Mouse (Mus musculus) urinary bladder, adult 18-20 months (tissue): ENCODE results near the gene Prim1.
"Not testable (repeated sequence)": the region's sequence is repeated elsewhere in the genome, so short reads cannot be mapped to it uniquely, and the experiment has no call there.

Experiments
- DNase-seq, 2 experiments: peaks; one replicate each; pipeline ENCODE4 v3.0.0; 2022; ENCODE audit warnings: low spot score in 2 of 2, mixed read lengths in 2 of 2

The Prim1 gene

DNA sequence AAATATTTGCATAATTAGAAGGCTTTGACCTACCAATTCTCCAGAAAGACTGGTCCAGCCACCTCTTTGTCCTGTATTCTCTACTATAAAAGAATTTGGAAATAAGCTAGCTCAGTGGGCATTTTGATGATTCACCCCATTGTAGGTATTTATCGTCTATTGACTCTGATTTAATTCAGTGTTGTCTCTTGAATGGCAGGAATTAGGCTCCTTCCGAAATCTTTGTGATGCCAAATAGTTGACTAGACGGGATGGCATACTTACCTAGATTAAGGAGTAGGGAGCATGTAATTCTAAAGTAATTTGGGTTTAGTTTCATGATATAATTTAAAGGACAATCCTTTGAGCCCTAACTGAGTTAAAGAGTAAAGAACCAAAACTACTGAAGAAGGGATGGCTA, 23.0 kb downstream of the Prim1 start:
- no peak for DNase-seq

DNA sequence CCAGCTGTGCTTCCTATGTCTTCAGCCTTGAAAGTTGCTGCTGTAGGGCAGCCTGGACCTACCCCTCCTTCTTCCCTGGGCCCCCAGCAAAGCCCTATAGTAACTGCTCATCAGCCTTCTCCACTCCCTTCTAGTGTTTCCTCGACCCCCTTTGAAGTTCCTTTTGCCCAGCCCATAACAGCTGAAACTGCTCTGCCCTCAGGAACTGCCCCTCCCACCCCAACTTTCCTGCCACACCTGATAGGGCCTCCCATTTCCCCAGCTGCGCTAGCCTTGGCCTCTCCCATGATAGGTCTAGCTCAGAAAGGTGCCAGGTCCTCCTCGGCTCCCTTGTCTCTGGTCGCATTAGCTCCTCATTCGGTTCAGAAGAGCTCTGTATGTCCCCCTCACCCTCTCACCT, 24.2 kb downstream of the Prim1 start:
- DNase-seq = no peak

DNA sequence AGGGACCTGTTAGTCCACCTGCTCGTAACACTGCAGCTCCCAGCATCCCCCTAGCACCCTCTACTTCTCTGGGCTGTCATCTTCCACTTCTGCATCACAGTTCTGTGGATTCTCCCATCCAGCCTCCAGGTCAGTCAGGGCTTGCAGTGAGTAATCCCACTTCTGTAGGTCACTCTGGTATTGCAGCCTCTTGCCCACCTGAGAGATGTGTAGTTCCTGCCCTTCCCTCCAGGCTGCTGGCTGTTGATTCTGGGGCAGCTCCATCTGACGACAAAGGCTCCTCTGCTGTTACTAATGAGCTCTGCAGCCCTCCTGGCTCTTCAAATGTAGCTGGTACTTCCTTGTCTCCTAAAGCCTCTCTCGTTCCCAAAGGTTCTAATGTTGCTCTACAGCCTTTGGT, 24.9 kb downstream of the Prim1 start:
- no peak for DNase-seq

DNA sequence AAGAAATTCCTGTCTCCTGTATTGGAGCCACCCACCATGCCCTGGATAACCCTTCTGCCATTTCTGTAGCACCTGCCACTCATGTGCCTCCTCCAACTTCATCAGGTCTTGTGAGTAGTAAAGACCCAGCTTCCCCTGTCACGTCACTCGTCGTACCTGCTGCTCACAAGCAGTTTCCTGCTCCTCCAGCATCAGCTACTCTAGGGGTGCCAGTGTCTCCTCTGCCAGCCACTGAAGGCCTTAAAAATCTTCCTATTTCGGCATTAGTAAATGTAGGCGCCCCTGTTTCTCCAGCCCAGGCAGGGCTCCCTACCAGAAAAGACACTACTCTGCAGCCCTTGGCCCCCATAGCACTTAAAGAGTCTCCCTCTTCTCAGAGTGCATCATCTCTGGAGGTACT, 25.3 kb downstream of the Prim1 start:
- DNase-seq = no peak

DNA sequence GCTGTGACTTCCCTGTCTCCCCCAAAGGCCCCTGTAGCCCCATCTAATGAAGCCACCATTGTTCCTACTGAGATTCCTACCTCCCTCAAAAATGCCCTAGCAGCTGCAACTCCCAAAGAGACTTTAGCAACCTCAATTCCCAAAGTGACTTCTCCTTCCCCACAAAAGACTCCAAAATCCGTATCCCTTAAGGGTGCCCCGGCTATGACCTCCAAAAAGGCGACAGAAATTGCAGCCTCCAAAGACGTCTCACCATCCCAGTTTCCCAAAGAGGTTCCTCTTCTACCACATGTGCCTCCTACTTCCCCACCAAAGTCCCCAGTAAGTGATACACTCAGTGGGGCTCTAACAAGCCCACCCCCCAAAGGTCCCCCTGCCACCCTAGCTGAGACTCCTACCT, 26.7 kb downstream of the Prim1 start:
- no peak for DNase-seq

DNA sequence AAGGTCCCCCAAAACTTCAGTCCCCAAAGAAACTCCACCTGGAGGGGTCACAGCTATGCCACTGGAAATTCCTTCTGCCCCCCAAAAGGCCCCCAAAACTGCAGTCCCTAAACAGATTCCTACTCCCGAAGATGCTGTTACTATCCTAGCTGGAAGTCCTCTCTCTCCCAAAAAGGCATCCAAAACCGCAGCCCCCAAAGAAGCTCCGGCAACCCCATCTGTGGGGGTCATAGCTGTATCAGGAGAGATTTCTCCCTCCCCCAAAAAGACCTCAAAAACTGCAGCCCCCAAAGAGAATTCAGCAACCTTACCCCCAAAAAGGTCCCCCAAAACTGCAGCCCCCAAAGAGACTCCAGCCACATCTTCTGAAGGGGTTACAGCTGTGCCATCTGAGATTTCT, 27.5 kb downstream of the Prim1 start:
- DNase-seq = no peak

DNA sequence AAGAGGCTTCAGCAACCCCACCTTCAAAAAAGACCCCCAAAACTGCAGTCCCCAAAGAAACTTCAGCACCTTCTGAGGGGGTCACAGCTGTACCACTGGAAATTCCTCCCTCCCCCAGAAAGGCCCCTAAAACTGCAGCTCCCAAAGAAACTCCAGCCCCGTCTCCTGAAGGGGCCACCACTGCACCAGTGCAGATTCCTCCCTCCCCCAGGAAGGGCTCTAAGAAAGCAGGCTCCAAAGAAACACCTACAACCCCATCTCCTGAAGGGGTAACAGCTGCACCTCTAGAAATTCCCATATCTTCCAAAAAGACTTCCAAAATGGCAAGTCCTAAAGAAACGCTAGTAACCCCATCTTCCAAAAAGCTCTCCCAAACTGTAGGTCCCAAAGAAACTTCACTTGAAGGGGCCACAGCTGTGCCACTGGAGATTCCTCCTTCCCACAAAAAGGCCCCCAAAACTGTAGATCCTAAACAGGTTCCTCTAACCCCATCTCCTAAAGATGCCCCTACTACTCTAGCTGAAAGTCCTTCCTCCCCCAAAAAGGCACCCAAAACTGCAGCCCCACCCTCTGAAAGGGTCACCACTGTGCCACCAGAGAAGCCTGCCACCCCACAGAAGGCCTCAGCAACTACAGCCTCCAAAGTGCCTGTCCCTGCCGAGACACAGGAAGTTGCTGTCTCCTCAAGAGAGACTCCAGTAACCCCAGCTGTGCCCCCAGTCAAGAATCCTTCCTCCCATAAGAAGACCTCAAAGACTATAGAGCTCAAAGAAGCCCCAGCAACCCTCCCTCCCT, 28.3 kb downstream of the Prim1 start:
- DNase-seq = no peak

DNA sequence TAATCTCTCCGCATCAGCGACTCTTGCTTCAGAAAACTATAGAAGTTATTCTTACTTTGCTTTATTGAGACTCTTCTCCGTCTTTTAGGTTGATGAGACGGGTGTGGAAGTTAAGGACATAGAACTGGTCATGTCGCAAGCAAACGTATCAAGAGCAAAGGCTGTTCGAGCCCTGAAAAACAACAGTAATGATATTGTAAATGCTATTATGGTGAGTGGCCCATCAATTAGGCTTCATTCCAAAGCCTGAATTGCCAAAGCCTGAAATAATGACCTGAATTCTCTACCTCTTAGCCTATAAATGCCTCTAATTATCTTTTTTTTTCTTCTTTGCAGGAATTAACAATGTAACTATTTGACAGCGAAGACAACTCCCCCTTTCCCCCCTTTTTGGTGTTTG, 33.2 kb downstream of the Prim1 start:
- no peak for DNase-seq

DNA sequence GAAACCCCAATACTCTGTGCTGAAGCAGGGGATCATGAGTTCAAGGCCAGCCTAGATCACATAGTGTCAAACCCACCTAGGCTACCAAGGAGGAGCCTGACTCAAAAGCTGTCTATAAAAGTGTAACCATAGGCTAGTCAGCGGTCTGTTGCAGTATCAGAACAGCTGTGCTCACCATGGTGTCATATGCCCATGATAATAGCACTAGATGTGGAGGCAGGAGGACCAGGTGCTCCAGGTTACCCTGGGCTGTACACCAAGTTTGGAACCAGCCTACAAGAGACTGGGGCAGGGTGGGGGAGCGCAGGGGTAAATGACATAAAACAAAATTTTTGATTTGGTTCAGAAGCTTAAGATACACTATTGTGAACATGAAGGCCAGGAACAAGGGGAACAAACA, 34.8 kb downstream of the Prim1 start:
- no peak for DNase-seq

DNA sequence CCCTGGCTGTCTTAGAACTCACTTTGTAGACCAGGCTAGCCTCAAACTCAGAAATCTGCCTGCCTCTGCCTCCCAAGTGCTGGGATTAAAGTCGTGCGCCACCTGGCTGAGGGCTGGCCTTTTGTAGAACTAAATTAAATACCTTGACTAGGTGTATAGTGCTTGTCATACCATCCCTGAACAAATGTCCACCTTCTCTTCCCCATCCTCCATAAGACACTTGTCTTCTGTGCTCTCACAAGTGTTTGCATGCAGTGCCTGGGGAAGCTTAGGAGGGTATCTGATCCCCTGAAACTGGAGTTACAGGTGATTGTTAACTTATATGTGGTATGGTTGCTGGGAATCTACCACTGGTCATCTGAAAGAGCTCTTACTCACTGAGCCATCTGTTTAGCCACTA, 35.4 kb downstream of the Prim1 start:
- no peak for DNase-seq

DNA sequence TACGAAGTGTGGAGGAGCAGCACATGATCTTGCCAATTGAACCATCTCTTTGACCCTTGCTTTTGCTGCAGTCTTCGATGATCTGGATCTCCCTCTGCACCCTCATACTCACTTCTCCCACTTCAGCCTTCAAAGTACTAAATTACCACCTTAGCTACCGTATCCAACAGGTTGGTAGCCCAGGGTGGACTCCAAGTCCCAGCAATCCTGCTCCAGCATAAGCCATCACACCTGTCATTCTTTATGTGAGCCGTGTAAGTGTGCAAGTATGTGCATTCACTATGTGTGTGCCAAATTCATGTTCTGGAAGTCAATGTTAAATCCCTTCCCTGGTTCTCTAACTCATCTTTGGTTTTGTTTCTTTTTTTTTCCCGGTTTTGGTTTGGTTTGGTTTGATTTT, 36.6 kb downstream of the Prim1 start:
- no peak for DNase-seq

DNA sequence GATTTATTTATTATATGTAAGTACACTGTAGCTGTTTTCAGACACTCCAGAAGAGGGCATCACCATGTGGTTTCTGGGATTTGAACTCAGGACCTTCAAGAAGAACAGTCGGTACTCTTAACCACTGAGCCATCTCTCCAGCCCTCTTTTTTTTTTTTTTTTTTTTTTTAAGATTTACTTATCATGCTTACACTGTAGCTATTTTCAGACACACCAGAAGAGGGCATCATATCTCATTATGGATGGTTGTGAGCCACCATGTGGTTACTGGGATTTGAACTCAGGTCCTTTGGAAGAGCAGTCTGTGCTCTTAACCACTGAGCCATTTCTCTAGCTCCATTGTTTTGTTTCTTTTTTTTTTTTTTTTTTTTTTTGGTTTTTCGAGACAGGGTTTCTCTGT, 37.2 kb downstream of the Prim1 start:
- not testable (repeated sequence) for DNase-seq

DNA sequence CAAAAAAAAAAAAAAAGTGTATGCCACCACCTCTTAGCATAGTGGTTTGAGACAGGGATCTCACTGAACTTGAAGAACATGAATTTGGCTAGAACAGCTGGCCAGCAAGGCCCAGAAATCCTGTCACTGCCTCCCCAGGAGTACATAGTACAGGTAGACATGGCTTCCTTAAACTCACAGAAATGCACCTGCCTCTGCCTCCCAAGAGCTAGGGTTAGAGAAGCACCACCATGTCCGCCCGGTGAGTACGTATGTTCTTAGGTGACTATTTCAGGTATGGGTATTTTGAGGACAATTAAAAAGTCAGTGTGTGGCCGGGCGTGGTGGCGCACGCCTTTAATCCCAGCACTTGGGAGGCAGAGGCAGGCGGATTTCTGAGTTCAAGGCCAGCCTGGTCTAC, 38.0 kb downstream of the Prim1 start:
- no peak for DNase-seq

DNA sequence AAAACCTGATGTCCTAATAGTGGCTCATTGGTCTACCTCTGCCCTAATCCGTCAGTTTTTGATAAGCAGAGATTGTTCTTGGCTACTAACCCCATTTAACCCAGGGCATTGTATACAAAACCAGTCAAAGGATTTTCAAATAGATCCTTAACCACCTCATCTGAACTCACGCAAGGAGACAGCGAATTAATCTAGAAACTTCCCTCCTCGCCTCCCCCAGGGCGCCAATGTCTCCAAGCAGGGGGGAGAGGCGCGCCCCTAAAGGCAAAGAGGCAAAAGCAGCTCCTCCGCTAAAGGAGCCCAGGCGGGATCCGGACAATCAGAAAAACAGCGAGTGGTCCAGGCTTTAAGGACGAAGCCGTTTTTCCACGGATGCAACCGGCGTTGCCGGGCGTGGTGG, 43.2 kb downstream of the Prim1 start:
- DNase-seq = no peak

DNA sequence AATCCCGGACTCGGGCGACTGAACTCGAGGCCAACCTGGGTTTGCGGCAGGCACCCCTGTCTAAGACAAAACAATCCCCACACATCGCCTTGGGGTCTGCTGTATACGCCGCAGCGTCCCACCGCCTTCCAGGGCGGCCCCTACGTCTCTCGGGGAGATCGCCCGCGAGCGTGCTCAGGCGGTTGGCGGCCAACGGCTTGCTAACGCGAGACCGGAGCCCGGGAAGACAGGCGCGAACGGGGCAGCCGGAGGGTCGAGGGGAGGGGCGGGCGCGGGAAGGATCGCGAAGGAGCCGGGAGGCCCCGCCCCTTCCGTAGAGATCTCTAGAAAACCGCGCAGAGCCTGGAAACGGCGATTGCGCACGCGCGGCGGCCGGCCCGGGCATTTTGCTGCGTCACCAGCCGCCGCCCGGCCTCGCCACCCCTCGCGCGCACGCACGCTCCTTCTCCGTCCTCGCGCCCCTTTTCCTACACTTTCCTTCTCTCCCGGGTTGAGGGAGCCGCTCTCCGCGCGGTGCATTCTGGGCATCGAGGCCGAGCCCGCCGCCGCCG, 43.7 kb downstream of the Prim1 start, which contains the start of gene Ptges3:
Gene Ptges3 (plus strand): TSS at position 354 of the 551 bp plus-strand sequence.
- DNase-seq = peak; percentile 88 to 95

DNA sequence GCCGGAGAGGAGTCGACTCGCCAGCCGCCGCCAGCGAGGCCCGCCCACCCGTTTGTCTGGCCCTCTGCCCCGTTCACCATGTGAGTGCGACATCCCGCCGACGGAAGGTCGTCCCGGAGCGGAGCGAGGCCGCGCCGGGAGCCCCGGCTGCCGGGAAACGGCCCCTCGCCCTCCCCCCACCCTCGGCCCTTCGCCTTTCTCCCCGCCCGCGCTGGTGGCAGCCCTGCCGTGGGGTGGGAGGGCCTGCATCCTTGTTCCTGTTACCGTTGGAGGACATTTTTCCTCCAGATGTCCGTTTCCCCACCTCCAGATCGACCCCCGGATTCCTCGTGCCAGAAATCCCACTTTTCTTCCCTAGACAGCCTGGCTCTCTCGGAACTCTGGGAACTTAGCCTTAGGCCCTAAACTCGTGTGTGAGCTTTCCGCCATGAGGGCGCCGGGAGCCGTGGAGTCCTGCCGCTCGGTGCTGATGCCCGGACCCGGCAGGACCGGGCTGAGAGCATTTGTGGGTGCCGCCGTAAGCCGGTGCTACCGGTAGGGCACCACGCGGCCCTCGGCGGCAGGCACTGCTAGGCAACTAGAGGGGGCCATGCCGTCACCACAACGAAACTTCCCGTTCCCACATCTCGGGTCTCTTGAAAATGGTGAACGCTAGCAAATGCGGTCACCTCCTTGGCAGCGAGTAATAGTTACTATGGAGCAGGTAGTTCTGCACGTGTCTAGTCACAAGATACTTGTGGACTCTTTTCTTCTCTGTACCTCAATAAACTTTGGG, 44.4 kb downstream of the Prim1 start:
- DNase-seq = peak in 1 of 2 experiments; percentile 55

DNA sequence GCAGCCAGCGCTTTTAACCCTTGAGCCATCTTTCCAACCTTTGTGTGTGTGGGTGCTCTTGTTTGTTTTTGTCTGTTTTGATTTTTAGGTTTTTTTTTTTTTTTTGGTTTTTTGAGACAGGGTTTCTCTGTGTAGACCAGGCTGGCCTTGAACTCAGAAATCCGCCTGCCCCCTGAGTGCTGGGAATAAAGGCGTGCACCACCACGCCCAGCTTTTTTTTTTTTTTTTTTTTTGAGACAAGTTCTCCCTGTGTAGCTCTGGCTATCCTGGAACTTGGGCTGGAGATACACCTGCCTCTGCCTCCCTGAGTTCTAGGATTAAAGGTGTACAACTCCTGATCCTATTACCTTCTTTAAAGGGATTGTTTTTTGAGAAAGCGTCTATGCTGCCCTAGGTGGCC, 46.1 kb downstream of the Prim1 start:
- DNase-seq = no peak

DNA sequence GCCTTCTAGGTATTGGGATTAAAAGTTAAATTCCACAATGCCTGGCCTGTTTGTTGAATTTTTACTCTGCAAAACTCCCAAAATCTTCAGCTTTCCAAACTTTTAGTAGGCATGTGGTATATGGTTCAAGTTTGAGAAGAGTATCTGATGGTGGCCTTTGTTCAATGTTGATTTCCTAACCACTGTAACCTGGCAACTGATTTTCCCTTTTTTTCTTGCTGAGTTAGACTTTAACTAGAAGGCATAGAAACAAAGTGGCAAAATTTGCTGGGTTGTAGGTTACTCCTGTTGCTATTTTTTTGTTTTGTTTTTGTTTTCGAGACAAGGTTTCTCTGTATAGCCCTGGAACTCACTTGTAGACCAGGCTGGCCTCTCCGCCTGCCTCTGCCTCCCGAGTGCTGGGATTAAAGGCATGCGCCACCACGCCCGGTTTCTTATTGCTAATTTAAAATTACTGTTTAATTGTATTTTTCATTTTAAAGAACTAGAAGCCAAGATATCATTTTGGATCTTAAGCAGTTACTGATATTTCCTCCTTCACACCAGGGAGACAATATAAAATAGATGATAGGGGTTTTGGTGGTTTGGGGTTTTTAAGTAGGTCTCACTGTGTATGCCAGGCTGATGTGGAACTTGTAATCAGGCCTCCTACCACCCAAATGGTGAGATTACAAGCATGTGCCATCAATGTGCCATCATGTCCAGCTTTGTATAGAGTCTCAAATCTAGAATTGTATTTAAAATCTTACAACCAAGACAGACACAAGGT, 47.4 kb downstream of the Prim1 start:
- no peak for DNase-seq

DNA sequence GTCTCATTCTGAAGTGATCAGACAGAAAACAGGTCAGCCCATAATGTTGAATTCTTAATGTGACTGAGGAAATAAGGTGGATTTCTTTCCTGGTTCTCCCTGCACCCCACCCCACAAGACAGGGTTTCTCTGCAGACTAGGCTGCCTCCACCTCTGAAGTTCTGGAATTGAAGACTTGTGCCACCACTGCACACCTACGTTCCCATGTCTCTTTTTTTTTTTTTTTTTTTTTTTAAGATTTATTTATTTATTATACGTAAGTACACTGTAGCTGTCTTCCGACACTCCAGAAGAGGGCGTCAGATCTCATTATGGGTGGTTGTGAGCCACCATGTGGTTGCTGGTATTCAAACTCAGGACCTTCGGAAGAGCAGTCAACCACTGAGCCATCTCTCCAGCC, 51.1 kb downstream of the Prim1 start:
- DNase-seq = no peak

DNA sequence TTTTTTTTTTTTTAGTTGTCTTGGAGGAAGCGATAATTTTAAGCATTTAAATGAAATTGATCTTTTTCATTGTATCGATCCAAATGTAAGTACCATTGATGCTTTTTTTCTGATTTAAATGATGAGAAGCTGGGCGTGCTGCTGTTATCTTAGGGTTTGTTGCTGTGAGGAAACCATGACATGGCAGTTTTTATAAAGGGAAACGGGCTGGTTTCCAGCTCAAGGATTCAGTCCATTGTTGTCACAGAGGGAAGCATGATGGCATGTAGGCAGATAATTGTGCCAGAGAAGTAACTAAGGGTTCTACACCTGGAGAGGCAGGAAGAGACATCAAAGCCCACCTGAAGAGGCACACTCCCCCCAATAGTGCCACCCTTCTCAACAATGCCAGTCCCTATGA, 54.2 kb downstream of the Prim1 start:
- no peak for DNase-seq

DNA sequence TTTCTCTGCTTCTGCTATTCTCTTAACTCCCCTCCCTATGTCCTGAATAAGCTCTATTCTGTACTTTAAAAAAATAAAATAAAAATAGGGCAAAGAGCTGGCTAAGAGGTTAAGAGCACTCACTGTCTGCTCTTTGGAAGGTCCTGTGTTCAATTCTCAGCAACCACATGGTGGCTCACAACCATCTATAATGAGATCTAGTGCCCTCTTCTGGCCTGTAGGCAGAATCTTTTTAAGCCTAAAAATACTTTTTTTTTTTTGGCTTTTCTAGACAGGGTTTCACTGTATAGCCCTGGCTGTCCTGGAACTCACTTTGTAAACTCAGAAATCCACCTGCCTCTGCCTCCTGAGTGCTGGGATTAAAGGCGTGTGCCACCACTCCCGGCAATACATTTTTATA, 55.5 kb downstream of the Prim1 start:
- DNase-seq = not testable (repeated sequence)

DNA sequence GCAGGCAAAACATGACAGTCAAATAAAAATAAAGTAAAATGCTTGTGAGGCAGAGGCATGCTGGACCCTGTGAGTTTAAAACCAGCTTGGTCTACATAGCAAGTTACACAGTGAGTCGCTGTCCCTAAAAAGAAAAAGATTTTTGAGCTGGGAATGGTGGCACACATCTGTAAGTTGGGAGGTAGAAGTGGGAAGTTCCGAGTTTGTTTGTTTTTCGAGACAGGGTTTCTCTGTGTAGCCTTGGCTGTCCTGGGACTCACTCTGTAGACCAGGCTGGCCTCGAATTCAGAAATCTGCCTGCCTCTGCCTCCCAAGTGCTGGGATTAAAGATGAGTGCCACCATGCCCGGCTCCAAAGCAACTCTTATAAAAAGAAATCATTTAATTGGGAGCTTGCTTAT, 63.3 kb downstream of the Prim1 start:
- DNase-seq = not testable (repeated sequence)
